Mouse (Mus musculus) brain, adult 2 months (tissue): Measurements from ENCODE around the gene Qtrt1.
"Not testable (repeated sequence)": the region's sequence is repeated elsewhere in the genome, so short reads cannot be mapped to it uniquely, and the experiment has no call there.

Source experiments
- DNase-seq: peaks from one replicate; pipeline ENCODE4 v3.0.0; 2011; ENCODE audit warnings: low read depth, low spot score

The Qtrt1 gene

DNA sequence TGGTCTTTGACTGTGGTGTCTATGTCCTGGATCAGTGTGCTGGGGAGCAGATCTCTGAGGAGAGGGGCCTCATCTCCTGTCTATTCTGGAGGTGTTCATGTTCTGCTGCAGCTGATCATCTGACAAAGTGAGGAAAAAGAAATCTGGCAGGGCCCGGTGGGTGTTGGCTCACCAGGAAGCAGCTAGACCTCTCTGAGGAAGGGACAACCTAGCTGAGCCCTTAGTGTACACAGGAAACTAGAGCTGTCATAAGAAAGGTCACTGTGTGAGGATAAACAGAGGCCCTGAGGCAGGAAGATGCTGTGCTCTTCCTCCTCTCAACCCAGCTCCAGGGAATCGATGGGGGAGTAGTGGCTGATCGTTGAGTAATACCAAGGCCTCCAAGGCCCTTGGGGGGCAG, 38.6 kb downstream of the Qtrt1 start:
- DNase-seq: no peak

DNA sequence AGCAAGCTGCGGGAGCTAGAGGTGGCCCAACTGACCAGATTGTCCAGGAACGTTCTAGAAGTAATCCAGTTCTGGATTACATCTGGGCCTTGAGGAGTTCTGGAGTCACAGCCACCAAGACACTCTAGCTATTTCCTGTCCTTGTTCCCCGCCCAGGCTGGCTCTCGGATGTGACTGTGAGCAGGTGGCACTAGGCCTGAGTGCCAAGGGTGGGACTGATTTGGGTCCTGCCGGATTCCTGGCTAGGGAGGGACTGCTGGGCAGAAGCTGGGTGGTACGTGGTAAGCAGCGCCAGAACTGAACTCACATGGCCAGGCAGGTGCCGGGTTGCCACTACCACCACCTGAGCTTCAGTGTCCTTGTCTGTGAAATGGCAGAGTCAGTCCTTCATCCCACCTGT, 39.8 kb downstream of the Qtrt1 start:
- no peak for DNase-seq

GRCm38 (mm10) chr9:21451870-21452269, 40.2 kb downstream of the Qtrt1 start:
- DNase-seq: peak; percentile 35

GRCm38 (mm10) chr9:21453003-21453402, 41.4 kb downstream of the Qtrt1 start:
- DNase-seq: peak; percentile 53

DNA sequence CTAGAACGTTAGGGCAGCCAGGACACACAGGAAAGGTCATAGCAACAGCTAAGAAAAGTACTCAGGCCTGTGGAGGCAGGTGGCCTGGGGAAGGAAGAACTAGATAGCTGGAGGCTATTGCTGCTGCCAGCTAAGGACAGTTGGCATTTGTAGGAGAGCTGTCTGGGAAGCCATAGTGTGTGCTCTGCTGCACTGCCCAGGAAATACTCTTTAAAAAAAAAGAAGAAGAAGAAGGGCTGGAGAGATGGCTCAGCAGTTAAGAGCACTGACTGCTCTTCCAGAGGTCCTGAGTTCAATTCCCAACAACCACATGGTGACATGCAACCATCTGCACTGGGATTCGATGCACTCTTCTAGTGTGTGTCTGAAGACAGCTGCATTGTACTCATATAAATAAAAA, 41.8 kb downstream of the Qtrt1 start:
- peak; percentile 27 for DNase-seq

GRCm38 (mm10) chr9:21454556-21454955, 42.9 kb downstream of the Qtrt1 start:
- no peak for DNase-seq

DNA sequence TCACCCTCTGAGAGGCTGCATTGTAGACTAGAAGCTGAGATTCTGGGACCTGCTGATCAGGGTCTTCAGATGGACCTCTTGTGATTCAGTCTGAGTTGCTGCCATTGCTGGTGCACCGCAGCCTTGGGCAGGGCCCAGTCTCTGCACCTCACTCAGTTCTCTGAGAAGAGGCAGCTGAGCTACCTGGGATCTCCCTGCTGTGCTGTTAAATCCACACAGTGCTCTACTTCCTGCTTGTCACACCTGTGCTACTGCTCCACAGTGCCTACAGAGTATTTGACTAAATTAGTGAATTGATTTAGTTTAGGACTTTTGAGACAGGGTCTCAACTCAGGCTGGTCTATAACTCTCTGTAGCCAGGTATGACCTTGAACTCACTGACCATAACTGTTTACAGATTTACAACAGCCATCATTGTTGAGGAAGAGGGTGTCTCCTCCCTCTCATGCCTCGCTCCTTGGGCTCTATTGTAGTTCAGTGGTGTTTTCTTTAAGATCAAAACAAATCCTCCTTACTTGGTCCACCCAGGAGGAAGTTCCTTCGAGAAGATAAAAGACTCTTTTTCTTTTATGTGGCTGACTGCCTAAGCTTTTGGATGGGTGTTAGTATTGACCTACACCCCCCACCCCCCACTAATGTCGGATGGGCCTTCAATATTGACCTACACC, 43.6 kb downstream of the Qtrt1 start:
- no peak for DNase-seq

GRCm38 (mm10) chr9:21456246-21456929, 44.8 kb downstream of the Qtrt1 start:
- DNase-seq: no peak

DNA sequence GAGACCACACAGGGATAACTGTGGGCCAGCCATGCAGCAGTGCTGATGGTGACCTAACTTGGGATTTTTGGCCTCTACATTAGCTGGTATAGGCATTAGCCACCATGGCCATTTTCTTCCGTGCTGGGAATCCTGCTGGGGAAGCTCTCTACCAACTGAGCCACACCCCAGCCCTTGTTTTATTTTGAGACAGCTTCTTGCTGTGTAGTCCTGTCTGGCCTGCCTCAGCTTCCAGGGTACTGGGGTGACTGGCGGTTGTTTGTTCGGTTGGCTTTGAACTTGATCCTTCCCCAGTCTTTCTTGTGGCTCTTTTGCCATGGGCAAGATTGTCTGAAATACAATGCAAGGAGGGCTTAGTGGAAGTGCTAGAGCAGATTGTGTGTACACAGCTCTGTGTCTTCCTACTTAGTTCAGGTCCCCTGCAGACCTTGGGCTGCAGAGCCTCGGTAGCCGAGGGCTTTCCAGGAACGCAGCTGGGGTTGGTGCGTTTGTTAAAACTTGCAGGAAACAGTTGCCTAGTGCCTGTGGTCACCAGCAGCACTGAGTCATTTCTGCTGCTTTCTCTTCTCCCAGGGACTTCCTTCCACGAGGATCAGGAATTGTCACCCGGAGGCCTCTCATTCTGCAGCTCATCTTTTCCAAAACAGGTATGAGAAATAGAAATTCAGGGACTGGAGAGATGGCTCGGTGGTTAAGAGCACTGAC, 45.4 kb downstream of the Qtrt1 start:
- no peak for DNase-seq

- no peak for DNase-seq
Measured at GRCm38 (mm10) chr9:21458821-21459220, 47.2 kb downstream of the Qtrt1 start.

- DNase-seq: no peak
Measured at GRCm38 (mm10) chr9:21460400-21460940, 48.8 kb downstream of the Qtrt1 start.

DNA sequence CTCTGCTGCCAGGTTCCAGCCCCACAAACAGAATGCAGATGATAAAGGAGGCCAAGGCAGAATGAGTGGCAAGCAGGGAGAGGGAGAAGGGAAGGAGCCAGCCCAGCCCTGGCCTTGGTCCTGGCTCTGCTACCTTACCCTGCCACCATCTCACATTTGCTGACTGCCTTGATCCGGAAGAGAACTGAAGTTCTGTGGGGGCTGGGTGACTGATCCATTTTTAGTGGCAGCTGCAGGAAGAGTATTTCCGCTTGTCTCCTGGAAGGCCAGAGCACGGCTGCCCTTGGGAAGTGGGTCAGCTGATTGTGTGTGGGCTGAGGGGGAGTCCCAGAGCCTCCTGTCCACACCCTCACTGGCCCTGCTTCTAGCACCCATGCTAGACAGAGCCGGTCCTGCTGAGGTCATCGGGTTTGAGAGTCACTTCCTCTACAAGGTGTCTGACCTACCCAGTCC, 51.5 kb downstream of the Qtrt1 start:
- DNase-seq: peak; percentile 74

DNA sequence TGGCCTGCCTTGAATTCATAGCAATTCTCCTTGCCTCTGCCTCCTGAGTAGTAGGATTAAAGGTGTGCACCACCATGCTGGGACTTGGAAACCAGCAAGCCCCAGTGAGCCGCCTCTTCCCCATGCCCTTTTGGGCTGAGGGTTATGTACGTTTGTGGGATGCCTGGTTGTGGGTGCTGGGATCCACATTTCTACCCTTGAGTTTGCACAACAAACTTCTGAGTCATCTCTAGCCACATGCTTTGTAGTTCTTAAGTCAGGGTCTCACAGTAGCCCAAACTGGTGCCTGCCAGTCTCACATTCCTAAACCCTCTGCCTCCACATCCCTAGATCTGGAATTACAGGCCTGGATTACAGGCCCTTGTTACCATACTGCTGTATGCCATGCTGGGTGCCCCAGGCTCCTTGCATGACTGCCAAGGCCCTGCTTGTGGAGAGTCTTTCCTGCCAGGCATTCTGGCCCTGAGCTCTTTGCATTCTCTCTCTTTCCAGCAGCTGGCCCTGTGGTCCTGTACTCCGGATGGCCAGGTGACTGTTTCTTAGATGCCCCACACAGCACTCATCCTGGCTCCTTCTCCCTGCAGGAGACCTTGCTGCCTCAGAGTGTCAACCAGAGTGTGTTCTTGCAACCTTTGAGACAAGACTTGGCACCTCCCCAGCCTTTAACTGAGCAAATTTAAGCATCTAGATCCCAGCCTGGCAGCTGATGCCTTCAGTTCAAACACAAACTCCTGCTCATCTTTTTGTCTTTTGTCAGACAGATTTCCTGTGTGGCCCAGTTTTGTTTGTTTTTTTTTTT, 52.3 kb downstream of the Qtrt1 start:
- peak; percentile 77 for DNase-seq

DNA sequence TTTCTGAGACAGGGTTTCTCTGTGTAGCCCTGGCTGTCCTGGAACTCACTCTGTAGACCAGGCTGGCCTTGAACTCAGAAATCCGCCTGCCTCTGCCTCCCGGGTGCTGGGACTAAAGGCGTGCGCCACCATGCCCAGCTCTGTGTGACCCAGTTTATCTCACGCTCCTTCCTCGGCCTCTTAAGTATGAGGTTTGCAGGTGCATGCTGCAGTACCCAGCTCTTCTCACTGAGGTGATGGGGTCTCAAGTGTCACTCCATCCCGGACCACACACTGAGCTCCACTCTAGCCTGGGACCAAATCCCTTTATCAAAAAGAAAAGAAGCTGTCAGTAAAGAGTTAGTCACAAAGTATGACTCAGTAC, 52.9 kb downstream of the Qtrt1 start:
- DNase-seq: not testable (repeated sequence)

GRCm38 (mm10) chr9:21469032-21470024, 57.7 kb downstream of the Qtrt1 start:
- peak; percentile 65 for DNase-seq
